Mouse (Mus musculus): ENCODE data around the gene Parm1.

The Parm1 gene

DNA sequence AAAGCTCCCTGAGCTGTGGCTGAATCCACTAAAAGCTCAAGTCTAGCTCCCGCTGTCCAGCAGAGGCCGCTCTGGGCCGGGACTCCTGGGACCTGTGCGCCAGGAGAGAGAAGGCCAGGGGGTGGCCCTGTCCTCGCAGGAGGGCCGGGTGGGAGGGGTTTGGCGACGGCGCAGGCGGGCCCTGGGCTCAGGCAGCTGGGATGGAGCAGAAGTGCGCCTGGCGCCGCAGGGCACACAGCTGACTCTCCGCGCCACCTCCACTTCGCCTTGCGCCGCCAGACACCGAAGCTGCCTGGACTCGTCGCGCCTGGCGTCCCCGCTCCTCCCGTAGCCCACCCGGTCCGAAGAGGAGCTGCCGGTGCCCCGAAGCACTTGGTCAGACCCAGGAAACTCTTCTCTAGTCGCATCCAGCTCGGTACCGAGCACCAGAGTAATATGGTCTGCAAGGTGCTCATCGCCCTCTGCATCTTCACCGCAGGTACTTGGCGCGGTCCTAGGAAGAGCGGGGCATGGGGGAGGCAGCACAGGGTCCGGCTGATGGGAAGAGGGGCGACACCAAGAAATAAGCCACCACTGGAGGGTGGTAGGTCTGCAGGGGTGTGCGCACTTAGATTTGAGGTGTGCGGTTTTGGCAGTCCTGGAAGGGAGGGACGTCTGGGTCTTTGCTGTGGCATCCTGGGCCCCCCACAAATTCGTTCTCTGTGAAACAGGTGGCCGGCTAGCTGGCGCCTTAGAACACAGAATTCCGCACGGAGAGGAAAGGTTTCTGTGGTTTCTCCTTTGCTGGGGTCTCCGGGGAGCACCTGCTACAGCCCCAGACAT is at the start of gene Parm1:
Parm1 (plus strand) TSS at position 136 of the 822 bp plus-strand sequence.
- peak; percentile 28 for DNase-seq

DNA sequence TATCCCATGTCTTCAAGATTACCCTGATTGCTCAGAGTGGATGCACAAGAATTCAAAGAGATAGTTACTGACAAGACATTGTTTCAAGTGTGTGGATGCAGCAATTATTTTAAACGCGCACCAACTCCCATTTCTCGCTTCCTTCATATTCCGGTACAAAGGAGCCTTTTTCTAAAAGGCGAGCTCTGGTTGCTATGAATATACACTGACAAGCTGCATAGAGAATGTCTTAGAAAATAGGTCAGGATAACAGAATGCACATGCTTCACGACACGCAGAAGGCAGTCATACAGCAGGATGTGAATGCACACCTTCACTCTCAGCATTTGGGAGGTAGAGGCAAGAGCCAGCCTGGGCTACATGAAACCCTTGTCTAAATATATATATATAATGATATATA is 42.2 kb upstream of the Parm1 start:
- DNase-seq, result no peak

DNA sequence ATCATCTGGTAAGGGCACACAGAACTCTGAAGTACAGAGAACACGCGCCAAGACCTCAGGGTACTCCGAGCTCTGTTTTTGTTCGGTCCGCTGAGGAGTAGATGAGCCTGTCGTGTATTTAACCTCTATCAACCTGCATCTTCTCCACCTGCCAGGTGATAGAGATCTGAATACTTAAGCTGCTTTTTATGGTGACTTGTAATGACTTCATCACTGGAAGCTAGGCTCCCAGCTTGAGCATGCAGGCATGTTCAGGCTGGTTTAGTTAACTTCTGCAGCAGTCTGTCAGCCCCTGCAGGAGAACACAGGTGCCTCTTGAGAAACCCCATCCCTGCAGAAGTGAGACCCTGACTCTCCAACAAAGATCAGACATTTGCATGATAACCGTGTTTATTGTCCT is 40.6 kb upstream of the Parm1 start:
- DNase-seq, result no peak

DNA sequence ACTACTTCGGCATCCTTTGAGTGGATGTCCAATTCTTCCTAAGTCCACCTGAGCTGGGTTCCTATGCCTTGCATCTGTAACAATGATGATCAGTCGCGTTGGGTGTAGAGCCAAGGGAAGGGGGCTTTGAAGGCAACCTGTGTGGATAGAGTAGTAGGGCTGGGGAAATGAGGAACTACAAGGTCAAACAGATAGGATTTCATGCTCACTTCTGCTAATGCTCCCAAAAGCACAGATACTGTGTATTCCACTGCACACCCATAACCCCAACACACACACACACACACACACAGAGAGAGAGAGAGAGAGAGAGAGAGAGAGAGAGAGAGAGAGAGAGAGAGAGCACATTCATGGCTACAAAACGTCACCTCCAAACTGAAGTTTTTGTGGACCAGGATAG is 38.7 kb upstream of the Parm1 start:
- no peak for DNase-seq

DNA sequence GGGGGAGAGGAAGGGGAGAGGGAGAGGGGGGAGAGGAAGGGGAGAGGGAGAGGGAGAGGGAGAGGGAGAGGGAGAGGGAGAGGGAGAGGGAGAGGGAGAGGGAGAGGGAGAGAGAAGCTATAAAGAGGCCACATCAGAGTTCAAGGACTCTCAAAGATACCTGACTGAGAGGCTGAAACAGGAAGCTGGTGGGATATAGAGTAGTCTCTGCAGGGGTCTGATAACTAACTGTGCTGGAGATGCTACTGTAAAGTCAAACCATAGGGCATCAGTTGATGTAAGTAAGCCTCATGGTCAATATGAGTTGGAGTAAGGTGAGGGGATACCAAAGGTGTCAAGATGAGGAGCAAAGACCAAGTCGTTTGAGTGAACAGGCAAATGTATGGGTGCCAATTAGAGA is 37.3 kb upstream of the Parm1 start:
- no peak for DNase-seq

DNA sequence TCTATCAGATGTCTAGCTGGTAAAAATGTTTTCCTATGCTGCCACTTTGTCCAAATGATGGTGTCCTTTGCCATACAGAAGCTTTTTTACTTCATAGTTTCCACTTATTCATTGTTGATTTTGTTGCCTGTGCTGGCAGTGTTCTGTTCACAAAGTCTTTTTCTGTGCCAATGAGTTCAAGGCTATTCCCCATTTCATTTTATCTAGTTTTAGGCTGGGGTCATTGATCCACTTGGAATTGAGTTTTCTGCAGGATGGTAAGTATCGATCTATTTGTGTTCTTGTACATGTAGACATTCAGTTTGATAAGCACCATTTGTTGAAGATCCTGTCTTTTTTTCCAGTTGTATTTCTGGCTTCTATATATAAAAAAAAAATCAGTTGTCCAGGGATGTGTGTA is 33.1 kb upstream of the Parm1 start:
- DNase-seq, result no peak

DNA sequence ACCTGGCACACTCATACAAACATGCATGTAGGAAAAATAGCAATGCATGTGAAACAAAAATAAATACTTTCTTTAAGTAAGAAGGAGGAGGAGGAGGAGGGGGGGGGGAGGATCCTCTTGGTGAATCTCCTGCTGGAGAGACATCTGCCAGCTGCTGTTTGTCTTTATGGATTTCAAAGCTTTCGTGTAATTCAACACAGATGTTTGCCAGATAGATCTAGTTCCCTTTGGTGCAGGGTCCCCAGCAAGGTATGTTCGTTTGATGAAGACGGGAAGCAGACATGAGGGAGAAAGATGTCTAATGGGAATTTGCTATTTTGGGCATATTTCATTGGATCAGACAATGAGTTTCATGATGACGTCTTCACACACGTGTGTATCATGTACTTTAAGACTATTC is 23.0 kb upstream of the Parm1 start:
- DNase-seq, result no peak

DNA sequence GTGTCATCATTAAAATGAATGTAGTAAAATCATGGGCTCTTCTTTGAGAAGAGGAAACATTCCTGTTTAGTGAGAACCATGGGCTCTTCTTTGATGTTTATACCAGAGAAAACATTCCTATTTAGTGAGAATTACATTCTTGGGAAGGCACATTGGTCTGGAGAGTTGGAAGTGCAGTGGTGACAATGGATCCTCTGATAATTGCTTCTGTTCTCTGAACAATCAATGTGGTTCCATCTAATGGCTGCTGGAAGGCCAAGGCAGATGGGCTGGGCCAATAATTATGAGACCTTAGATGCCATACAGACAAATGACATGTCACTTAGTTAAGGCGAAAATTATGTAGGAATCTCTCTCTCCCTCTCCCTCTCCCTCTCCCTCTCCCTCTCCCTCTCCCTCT is 16.1 kb upstream of the Parm1 start:
- DNase-seq, result no peak

DNA sequence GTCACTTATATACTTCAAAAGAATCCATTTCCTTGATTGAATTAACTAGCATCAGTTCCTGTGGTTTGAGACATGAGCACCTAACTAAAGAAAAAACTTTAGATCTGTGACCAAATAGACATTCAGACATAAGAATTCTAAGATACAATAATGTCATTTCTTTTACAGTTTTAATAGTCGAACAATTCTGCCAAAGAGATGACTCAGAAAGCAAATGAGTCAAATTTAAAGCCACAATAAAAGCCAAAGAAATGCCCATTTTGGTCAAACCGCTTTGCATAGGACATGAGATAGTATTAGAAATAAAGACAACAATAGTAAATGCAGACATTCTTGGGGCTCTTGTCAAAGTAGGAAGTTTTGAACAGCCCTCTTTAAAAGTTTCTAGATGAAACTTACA is 15.0 kb upstream of the Parm1 start:
- no peak for DNase-seq

DNA sequence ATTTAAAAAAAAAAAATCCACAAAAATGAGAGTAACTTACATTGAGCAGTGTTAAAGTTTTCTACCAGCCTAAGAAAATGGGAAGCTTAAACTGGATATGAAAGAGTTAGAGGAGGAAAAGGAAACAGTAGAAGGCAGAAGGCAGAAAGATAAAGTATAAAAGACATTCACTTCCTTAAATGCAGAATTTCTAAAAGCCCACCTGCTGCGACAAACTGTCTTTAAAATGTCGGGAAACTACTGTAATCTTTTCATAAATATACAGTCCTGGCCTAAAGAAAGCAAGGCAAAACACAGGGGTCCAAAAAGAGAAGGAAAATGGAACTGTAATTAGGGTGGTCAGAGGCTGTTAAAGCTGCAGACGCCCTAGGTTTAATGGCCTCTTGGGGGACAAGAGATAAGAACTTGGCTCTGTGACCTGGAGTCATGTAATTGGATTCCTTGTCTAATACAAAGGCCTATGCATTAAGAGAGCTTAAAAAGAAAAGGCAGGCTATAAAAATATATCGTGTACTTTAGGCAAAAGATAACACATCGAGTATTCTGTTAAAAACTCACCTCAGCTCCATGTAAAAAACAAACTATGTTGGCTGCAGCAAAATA is 13.0 kb upstream of the Parm1 start:
- DNase-seq, result no peak

DNA sequence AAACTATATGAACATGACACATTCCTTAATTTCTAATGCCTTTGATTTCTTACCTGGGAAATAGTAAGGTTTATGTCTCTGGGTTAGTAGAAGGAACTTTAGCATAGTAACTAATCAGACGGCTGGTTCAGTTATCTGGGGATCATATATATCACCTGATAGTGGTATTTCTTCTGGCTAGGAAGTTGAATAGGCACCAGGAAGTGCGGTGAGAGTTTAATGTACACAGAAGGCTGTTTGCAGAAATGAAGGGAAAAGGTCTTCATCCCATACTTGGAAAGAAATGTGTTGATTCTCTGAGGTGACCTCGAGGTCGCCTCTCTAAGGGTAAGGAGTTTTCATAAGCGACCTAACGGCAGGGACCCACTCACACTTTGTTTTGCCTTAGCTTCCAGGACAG is 338 bp upstream of the Parm1 start:
- DNase-seq, result no peak

DNA sequence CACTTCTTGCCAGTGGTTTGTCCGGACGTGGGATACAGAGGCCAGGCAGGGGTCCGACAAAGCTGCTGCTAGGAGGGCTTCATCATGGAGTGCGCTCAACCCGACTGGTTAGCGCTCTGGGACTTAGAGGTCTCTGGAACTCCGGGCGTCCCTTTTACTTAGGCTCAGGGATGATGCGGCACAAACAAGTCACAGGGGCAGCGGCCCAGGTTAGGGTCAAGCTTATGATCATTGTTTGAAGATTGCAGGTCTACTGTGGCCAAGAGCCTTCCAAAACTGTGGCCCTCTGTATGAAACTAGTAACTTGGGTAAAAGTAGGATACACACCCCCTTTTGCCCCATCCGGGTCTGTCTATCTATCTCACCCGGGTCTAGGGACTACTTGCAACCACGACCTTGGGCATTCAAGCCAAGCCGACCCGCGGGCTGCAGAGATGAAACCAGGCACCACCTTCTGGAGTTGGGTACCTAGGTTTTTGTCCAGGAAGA is 931 bp downstream of the Parm1 start:
- no peak for DNase-seq

DNA sequence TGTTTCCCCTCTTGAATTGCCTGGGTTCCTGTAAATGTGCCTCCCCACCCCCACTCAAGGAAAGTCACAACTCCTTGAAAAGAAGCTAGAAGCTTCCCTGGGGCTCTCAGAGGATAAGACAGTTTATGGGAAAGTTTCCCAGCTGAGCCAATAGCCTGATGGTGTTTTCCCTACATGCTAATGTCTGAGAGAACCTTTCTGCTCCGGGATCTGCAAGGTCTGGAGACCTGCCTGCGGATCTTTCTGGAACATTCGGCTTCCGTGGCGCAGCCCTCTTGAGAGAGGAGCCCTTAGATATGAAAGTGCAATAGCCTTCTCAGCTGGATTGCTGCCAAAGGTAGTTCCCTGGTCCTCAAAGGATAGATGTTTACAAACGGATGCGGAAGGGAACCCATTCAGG is 1.5 kb downstream of the Parm1 start:
- DNase-seq, result peak; percentile 7

DNA sequence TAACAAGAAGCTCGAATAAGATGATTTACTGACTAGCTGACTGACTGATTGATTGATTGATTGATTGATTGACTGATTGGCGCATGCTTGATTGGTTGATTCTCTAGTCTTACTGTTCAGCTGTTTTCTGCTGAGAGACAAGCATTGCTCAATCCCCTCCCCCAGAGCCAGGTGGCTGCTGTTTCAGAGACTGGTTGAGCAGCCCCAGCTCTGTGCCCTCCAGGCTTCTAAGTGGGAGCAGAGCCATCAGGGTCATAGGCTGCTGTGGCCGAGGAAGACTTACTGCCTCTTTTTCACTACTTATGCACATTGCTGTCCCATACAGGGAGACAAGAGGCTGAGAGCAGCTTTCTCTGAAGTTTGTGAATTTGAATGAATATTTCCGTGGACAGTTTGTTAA is 2.1 kb downstream of the Parm1 start:
- no peak for DNase-seq

DNA sequence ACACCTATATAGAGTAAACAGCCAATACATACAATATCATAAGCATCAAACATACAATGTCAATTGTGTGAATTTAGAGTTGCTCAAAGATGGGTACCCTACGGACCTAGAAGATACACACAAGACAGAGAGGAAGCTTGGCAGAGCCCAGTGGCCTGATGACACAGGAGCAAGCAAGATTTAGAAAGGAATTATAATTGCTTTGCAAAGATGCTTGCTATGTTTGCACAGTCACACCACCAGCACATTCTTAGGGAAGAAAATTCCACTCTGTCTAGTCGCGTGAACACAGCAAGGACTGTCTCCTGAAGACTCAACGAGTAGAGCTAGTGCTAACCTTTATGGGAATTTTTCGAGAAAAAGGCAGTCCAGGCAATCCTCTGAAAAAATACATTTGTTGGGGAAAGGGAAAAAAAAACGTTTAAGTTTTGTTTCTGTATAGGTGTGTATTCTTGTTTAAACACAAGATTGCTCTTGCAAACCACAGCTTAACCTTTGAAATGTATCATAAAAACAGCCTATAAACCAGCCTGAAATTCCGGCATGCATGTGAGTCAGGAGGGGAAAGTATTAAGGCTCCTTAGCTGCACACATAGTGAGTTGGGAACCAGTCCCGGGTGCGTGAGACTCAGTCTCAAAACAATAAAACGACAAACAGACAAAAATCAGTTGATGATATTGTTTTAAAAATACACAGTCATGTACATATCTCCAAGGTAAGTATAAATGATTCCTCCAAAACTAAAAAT is 15.5 kb downstream of the Parm1 start:
- no peak for DNase-seq

DNA sequence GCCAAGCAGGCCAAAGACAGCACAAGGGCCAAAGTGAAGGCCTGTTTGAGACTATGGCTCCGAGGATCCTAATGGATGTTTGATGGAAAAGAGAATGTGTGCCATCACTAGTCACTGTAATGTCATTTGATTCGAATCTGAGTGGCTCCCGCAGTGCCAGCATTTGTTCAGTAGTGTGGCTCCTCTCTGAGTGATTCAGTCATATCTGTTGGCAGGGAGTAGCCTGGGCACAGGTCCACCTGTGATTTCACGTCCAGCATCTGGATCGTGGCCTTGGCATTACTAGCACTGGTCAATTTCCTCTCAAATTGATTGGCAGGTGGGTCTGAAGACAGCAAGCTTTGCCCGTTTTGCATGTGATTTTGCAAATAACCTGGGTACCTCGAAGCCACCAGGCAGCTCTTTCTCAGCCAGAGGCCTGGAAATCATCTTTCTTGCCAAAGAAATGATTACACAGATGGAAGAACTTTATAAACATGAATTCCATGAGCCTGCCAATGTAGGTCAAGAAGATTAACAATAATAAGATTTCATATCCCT is 41.7 kb downstream of the Parm1 start:
- DNase-seq, result peak; percentile 29

DNA sequence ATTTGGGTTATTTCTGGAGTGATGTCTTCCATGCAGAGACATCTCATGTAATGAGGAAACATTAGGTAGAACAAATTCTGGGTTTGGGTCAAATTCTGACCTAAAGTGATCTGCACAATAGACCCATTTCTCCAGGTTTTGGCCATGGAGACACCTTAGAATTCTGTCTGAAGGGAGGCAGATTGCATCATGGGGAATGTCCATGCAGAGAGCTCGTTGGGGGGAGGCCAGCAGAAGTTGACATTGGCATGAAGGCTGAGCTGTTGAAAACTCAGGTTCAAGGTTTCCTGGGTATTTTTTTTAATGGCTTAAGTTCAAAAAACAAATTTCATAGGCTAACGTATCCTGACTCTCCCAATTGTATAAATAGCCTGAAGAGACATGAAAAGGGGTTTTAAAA is 42.3 kb downstream of the Parm1 start:
- DNase-seq, result no peak

DNA sequence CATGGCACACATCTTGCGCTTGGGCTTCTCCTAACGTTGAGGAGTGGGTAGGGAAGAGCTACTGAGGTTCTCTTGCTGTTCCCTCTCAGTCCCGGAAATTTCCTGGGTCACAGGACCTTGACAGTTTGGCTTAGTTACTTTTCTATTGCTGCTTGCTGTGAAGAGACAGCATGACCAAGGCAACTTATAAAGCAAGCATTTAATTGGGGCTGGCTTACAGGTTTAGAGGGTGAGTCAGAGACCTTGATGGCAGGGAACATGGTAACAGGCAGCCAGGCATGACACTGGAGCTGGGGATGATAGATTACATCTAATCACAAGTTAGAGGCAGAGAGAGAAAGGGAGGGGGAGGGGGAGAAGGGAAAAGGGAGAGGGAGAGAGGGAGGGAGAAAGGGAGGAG is 44.0 kb downstream of the Parm1 start:
- no peak for DNase-seq

DNA sequence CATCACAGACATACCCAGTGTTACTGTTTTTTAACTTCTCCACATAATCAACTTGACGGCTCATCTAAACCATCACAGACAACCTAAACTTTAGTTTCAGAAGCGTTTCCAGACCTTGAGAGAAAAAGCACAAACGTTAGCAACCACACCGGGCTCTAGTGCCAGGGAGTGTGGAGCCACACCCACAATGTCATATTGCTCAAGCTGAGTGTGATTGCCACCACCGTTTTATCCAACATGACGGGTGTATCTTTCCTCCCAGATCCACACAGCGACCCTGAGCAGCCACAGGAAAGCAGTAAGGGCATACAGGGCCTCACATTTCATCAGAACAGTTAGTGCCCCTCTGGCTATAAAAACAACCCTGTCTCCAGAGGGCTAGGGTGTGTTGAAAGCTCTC is 45.1 kb downstream of the Parm1 start:
- no peak for DNase-seq

DNA sequence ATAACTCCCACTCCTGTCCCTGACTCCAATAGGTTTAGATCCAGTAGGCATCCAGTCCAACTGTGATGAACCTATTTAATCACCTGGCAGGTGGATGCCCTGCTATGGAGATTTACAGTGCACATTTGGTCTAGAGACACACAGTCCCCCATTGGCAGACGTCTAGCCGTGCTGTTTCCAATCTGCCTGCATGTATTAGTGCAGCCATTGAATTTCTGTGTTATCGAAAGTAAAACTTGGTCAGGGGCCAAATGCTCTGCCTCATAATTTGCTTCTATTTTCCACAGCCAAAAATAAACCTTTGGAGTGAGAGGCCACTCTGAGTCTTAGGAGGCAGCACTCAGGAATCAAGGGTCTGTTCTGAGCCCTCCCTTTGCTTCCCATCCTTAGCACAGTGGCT is 46.6 kb downstream of the Parm1 start:
- DNase-seq, result no peak

DNA sequence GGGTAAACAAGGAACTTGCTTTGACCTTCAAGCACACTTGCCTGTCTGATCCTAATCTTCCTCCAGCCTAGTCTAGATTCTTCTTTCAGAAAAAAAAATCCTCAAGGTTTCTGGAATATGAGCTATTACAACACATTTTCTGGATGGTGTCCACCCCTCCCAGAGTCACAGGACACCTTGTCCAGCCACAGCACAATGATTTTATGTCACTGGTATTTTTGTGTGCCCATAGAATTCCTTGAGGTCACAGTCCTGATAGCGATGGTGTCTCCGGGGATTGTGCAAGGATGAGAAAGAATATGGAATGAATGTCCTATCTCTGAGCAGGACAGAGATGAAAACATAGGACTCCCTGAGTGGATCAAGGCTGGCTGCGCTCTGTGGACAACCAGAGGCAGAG is 48.0 kb downstream of the Parm1 start:
- no peak for DNase-seq

DNA sequence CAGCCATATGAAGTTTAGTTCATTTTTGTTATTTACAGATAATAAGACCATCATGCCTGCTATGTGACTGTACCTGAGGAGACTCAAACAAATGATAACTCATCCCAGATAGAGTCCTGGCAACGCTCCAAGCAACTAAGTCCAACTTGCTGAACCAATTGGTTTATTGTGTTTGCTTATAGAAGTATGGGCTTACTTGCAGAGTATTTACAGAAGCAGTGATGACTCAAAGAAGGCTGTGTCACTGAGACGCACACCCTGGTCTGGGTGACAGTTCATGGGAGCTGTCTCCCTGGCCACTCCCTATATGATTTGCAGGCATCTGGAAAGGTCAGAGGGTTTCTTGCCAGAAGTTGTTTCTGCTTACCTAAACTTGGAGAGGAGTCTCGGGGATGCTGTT is 49.2 kb downstream of the Parm1 start:
- DNase-seq, result no peak

DNA sequence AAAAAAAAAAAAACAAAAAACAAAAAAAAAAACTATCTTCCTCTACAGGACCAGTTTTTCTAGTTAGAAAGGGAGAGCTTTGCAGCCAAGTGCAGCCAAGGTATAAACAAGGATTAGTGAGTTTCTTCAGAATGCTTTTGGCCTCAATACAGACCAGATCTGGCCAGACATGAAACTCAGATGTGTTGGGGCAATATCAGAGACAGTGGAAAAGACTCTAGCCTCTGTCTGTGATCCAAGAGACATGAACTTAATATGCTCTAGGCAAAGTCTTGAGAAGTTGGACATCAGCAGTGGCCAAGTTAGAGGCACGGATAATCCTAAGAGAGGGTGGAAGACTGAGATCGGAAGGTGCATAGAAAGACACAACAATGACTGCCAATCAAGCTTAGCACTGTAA is 56.8 kb downstream of the Parm1 start:
- no peak for DNase-seq

DNA sequence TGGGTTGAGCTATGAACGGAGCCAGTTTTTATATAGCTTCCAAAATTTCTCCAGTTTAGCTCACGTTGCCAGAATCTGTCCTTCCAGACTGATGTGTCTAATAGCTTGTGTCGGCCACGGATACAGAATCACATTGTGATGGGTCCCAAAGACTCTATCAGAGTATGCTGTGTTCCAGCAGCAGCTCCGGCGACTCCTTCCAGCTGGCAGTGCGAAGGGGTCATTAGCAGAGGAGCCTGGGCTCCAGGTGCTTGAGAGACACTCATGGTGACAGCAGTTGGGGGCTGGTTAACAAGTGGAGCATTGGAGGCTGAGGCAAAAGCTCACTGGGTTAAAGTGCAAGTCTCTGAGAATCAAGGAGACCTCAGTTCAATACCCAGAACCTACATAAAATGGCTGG is 61.5 kb downstream of the Parm1 start:
- DNase-seq, result no peak
